Mouse (Mus musculus): ENCODE measurements around the gene Ak5.

Ak5 gene

GRCm38 (mm10) chr3:152497084-152497483 is 171.1 kb downstream of the Ak5 start:
- no peaks in the 10 kb centered on the region for H3K36me3 ChIP-seq (ENCODE audit: insufficient read depth, low read length)
- H3K4me3 ChIP-seq (replicated peaks; ENCODE audit: low read length): no peak overlapping the region
- H3K9me3 ChIP-seq (ENCODE audit: low read length): no peaks in the 10 kb centered on the region
- TF ChIP-seq CTCF (conservative IDR thresholded peaks at IDR 0.05; ENCODE audit: low read length) (no peak), POU5F1 (IDR thresholded peaks at IDR 0.05; ENCODE audit: borderline replicate concordance, low read length) (no peak)
- no peaks in the 10 kb centered on the region for H3K4me1 ChIP-seq (replicated peaks; ENCODE audit: low read depth, low read length)
- no peaks in the 10 kb centered on the region for H3K27me3 ChIP-seq (ENCODE audit: insufficient read depth, low read length)

- no peaks in the 10 kb centered on the region for H3K36me3 ChIP-seq (ENCODE audit: insufficient read depth, low read length)
- H3K27me3 ChIP-seq (ENCODE audit: insufficient read depth, low read length): no peaks in the 10 kb centered on the region
- H3K4me3 ChIP-seq (replicated peaks; ENCODE audit: low read length): no peak overlapping the region
- H3K9me3 ChIP-seq (ENCODE audit: low read length): no peaks in the 10 kb centered on the region
- H3K4me1 ChIP-seq (replicated peaks; ENCODE audit: low read depth, low read length): no peaks in the 10 kb centered on the region
- TF ChIP-seq POU5F1 (IDR thresholded peaks at IDR 0.05; ENCODE audit: borderline replicate concordance, low read length): no peak
- TF ChIP-seq CTCF (conservative IDR thresholded peaks at IDR 0.05; ENCODE audit: low read length): no peak
- TF ChIP-seq NANOG (IDR thresholded peaks at IDR 0.05; ENCODE audit: borderline replicate concordance, low read length): no peak
These were observed 172.7 kb downstream of the Ak5 start for GRCm38 (mm10) chr3:152495415-152495898.

GRCm38 (mm10) chr3:152494667-152495360 is 173.3 kb downstream of the Ak5 start:
- Histone ChIP-seq H3K27me3 (ENCODE audit: insufficient read depth, low read length) (no peaks in the 10 kb centered on the region), H3K36me3 (ENCODE audit: insufficient read depth, low read length) (no peaks in the 10 kb centered on the region), H3K4me3 (replicated peaks; ENCODE audit: low read length) (no peak overlapping the region), H3K9me3 (ENCODE audit: low read length) (no peaks in the 10 kb centered on the region), H3K4me1 (replicated peaks; ENCODE audit: low read depth, low read length) (no peaks in the 10 kb centered on the region)
- TF ChIP-seq NANOG (IDR thresholded peaks at IDR 0.05; ENCODE audit: borderline replicate concordance, low read length): no peak
- no peak for TF ChIP-seq CTCF (conservative IDR thresholded peaks at IDR 0.05; ENCODE audit: low read length)
- no peak for TF ChIP-seq POU5F1 (IDR thresholded peaks at IDR 0.05; ENCODE audit: borderline replicate concordance, low read length)

GRCm38 (mm10) chr3:152493813-152494212 is 174.3 kb downstream of the Ak5 start:
- Histone ChIP-seq H3K9me3 (ENCODE audit: low read length) (no peaks in the 10 kb centered on the region), H3K36me3 (ENCODE audit: insufficient read depth, low read length) (no peaks in the 10 kb centered on the region), H3K27me3 (ENCODE audit: insufficient read depth, low read length) (peaks cover 3% of the 10 kb centered on the region), H3K4me3 (replicated peaks; ENCODE audit: low read length) (no peak overlapping the region), H3K4me1 (replicated peaks; ENCODE audit: low read depth, low read length) (no peaks in the 10 kb centered on the region)
- no peak for TF ChIP-seq NANOG (IDR thresholded peaks at IDR 0.05; ENCODE audit: borderline replicate concordance, low read length)
- no peak for TF ChIP-seq POU5F1 (IDR thresholded peaks at IDR 0.05; ENCODE audit: borderline replicate concordance, low read length)
- no peak for TF ChIP-seq CTCF (conservative IDR thresholded peaks at IDR 0.05; ENCODE audit: low read length)

GRCm38 (mm10) chr3:152492241-152492640 is 175.9 kb downstream of the Ak5 start:
- no peaks in the 10 kb centered on the region for H3K36me3 ChIP-seq (ENCODE audit: insufficient read depth, low read length)

GRCm38 (mm10) chr3:152490423-152490822 is 177.7 kb downstream of the Ak5 start:
- Histone ChIP-seq H3K4me1 (replicated peaks; ENCODE audit: low read depth, low read length) (no peaks in the 10 kb centered on the region), H3K36me3 (ENCODE audit: insufficient read depth, low read length) (no peaks in the 10 kb centered on the region), H3K4me3 (replicated peaks; ENCODE audit: low read length) (no peak overlapping the region), H3K27me3 (ENCODE audit: insufficient read depth, low read length) (peaks cover 23% of the 10 kb centered on the region), H3K9me3 (ENCODE audit: low read length) (no peaks in the 10 kb centered on the region)
- no peak for TF ChIP-seq POU5F1 (IDR thresholded peaks at IDR 0.05; ENCODE audit: borderline replicate concordance, low read length)

More at GRCm38 (mm10) chr3:152492241-152492640, 175.9 kb downstream of the Ak5 start:
- Histone ChIP-seq H3K27me3 (ENCODE audit: insufficient read depth, low read length) (peaks cover 15% of the 10 kb centered on the region), H3K4me3 (replicated peaks; ENCODE audit: low read length) (no peak overlapping the region), H3K4me1 (replicated peaks; ENCODE audit: low read depth, low read length) (no peaks in the 10 kb centered on the region), H3K9me3 (ENCODE audit: low read length) (no peaks in the 10 kb centered on the region)
- TF ChIP-seq CTCF (conservative IDR thresholded peaks at IDR 0.05; ENCODE audit: low read length) (no peak), NANOG (IDR thresholded peaks at IDR 0.05; ENCODE audit: borderline replicate concordance, low read length) (no peak), POU5F1 (IDR thresholded peaks at IDR 0.05; ENCODE audit: borderline replicate concordance, low read length) (no peak)

GRCm38 (mm10) chr3:152488964-152489363 is 179.2 kb downstream of the Ak5 start:
- H3K27me3 ChIP-seq (ENCODE audit: insufficient read depth, low read length): peaks cover 34% of the 10 kb centered on the region
- H3K4me1 ChIP-seq (replicated peaks; ENCODE audit: low read depth, low read length): no peaks in the 10 kb centered on the region
- no peaks in the 10 kb centered on the region for H3K36me3 ChIP-seq (ENCODE audit: insufficient read depth, low read length)
- no peaks in the 10 kb centered on the region for H3K9me3 ChIP-seq (ENCODE audit: low read length)
- no peak overlapping the region for H3K4me3 ChIP-seq (replicated peaks; ENCODE audit: low read length)
- TF ChIP-seq CTCF (conservative IDR thresholded peaks at IDR 0.05; ENCODE audit: low read length) (no peak), NANOG (IDR thresholded peaks at IDR 0.05; ENCODE audit: borderline replicate concordance, low read length) (no peak), POU5F1 (IDR thresholded peaks at IDR 0.05; ENCODE audit: borderline replicate concordance, low read length) (no peak)

GRCm38 (mm10) chr3:152484206-152484605 is 184.0 kb downstream of the Ak5 start:
- peaks cover 44% of the 10 kb centered on the region for H3K27me3 ChIP-seq (ENCODE audit: insufficient read depth, low read length)
- no peak for TF ChIP-seq CTCF (conservative IDR thresholded peaks at IDR 0.05; ENCODE audit: low read length)
- TF ChIP-seq POU5F1 (IDR thresholded peaks at IDR 0.05; ENCODE audit: borderline replicate concordance, low read length): no peak
- no peak for TF ChIP-seq NANOG (IDR thresholded peaks at IDR 0.05; ENCODE audit: borderline replicate concordance, low read length)
- no peaks in the 10 kb centered on the region for H3K36me3 ChIP-seq (ENCODE audit: insufficient read depth, low read length)
- H3K4me1 ChIP-seq (replicated peaks; ENCODE audit: low read depth, low read length): peaks cover 16% of the 10 kb centered on the region
- H3K4me3 ChIP-seq (replicated peaks; ENCODE audit: low read length): no peak overlapping the region
- no peaks in the 10 kb centered on the region for H3K9me3 ChIP-seq (ENCODE audit: low read length)

GRCm38 (mm10) chr3:152483800-152484199 is 184.4 kb downstream of the Ak5 start:
- Histone ChIP-seq H3K9me3 (ENCODE audit: low read length) (no peaks in the 10 kb centered on the region), H3K4me3 (replicated peaks; ENCODE audit: low read length) (no peak overlapping the region), H3K36me3 (ENCODE audit: insufficient read depth, low read length) (no peaks in the 10 kb centered on the region), H3K27me3 (ENCODE audit: insufficient read depth, low read length) (peaks cover 41% of the 10 kb centered on the region), H3K4me1 (replicated peaks; ENCODE audit: low read depth, low read length) (peaks cover 17% of the 10 kb centered on the region)
- TF ChIP-seq NANOG (IDR thresholded peaks at IDR 0.05; ENCODE audit: borderline replicate concordance, low read length): no peak
